Mouse (Mus musculus): Measurements from ENCODE around the gene Tpp1.

Tpp1 gene

DNA sequence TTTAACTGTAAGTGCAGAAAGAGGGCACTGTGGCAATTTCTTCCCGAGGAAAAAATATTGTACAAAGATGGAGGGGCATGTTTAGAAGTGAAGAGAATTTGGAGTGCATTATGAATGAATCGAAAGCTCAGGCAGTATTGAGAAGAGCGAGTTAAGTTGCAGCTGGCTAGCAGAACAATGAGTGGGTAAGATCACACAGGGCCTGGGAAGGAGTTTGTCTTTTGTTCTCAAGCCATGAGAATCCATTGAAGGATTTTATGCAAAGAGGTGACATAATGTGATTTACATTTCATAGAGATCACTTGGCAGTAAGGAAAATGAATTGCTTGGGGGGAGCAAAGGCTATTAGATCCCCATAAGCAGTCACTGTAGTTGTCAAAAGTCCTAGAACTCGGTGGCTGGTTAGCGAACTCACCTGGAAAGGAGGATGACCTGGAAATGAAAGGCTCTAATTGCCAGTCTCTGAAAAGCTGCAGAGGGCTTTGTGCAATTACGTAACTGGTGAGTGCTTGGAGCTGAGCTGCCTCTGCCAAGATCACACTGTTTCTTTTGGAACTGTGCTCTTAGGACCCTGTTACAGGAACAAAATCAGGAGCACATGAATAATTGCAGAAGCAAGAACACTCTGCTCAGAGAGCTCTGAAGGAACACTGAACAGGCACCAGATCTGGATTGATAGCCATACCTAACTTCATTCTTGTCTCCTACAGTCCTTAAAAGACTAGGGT is 23.2 kb downstream of the Tpp1 start:
- no peak for DNase-seq (ENCODE audit: low spot score in 2 of 2)

DNA sequence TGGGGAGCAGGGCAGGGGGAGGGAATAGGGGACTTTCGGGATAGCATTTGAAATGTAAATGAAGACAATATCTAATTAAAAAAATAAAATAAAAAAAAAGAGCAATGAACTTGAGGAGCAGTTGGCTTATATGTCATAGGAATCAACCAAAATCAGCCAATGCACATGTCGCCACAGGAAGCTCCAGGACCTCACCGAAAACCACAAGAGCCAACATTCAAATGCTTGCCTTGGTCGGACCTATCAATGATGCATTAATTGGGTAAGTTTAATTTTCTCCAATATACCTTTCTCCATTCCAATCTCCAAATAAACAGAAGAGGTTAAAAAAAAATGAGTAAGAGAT is 25.1 kb downstream of the Tpp1 start:
- no peak for DNase-seq (ENCODE audit: low spot score in 2 of 2)

DNA sequence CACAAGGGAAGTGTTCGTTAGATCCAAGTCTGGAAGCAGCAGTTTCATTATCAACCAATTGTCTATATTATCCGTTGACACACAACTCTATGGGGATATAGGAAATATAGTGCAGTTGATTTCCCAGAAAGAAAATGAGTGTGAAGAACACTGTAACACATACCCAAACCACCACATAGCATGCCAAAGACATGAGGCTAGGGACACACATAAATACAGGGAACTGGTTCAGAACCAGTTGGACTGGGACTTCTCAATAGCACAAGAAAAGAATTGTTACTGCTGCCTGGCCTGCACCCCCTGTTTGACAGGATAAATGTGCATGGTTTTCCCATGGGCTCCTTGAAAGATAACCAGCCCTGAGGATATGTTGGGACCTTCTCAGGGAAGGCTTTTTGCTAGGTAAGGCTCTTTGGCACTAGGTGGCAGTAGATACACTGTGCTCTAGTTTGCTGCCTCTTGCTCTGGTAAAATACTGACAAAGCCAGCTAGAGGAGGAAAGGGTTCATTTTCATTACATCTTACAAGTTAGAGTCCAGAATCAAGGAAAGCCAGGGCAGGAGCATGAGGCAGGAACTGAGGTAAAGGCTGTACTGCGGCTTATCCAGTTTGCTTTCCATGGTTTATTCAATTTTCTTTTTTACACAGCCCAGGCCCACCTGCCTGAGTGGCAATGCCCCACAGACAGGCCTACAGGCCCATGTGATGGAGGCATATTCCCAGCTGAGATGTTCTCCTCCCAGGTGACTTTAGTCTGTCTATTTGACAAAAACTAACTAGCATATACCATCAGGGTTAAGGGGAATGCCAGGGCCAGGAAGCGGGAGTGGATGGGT is 25.7 kb downstream of the Tpp1 start:
- peak in 1 of 2 experiments; percentile 49 for DNase-seq (ENCODE audit: low spot score in 2 of 2)

DNA sequence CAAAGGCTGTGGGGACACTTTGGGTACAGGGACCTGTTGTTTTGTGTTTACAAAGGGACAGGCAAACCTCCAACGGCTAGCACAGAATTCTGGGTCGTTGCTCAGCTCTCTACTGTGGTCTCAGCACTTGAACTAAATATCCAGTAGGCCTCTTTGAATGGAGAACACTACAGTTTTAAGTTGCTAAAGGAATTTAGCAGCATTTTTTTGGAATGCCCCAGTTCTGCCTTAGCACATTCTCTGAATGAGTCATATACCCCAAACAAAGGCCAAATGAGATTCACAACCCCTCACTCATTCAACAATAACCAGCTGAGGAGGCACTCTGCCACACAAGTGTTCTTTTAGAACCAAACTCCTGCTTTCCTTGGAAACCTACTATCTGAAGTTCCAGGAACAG is 30.1 kb downstream of the Tpp1 start:
- no peak for DNase-seq (ENCODE audit: low spot score in 2 of 2)

DNA sequence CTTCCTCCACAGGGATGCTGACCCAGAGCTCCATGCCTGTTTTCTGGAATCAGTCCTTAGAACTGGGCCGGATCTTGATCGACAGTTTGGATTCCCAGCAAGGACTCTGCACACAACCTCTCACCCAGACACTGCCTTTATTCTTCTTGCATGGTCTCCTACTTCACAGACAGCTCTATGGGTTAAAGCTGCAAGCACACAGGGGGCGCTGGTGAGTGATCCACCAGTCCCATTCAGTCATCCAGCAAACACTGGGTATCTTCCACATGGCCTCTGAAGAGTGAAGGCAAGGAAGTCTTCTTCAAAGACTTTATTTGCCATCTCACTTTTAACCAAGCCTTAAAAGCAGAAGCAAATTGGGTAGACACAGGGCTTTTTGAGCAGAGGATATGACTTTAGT is 36.7 kb downstream of the Tpp1 start:
- no peak for DNase-seq (ENCODE audit: low spot score in 2 of 2)

DNA sequence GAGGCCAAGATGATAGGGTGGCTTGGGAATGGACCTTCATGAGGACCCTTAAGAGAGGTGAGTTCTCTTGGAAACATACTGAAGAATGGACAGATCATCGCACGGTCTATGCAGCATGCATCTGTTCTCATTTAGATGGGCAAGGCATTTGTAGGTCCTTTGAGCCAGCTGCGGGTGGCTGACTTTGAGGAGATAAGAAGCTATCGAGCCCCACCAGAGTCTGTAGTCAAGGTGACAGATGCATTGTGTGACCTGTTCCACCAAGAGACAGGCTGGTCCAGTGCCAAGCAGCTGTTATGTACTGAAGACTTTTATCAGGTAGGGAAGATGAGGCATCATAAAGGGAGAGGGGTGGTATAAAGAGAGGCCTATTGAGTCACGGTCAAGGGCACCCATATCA is 43.3 kb downstream of the Tpp1 start:
- DNase-seq (ENCODE audit: low spot score in 2 of 2), result no peak

DNA sequence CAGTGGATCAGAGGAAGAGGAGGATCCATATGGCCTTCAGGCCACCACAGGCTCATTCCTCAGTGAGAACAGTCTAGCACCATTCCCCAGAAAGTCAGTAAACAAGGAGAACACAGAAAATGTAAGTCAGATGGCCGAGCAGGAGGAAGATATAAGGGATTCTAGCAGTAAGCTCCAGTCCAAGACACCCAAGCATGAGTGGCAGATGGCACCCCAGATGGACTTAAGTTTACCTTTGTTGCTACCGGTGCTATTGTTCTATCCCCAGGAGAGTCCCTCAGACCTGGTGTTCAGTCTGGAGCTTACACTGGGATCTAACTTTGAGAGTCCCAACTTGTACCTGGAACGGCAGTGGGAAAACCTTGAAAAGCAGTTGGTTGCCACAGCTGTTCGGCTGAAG is 48.2 kb downstream of the Tpp1 start:
- no peak for DNase-seq (ENCODE audit: low spot score in 2 of 2)

DNA sequence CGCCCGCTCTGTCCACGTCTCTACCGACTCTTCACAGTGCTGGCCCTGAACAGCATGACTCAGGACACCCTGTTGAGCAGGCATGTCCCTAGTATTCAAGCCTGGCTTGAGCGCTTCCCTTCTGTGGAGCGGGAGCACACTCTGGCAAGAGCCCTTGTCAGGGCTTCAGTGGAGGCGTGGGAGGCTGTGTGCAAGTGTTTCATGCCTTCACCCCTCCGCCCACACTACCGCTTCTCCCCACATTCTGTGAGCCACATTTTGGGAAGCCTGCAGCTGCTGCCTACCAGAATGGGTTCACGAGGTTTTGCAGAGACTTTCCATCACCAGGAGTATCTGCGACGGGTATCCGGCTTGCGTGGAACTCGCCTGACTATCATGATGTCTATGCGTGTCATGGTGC is 48.9 kb downstream of the Tpp1 start:
- no peak for DNase-seq (ENCODE audit: low spot score in 2 of 2)
